In the genomic region with DNA sequence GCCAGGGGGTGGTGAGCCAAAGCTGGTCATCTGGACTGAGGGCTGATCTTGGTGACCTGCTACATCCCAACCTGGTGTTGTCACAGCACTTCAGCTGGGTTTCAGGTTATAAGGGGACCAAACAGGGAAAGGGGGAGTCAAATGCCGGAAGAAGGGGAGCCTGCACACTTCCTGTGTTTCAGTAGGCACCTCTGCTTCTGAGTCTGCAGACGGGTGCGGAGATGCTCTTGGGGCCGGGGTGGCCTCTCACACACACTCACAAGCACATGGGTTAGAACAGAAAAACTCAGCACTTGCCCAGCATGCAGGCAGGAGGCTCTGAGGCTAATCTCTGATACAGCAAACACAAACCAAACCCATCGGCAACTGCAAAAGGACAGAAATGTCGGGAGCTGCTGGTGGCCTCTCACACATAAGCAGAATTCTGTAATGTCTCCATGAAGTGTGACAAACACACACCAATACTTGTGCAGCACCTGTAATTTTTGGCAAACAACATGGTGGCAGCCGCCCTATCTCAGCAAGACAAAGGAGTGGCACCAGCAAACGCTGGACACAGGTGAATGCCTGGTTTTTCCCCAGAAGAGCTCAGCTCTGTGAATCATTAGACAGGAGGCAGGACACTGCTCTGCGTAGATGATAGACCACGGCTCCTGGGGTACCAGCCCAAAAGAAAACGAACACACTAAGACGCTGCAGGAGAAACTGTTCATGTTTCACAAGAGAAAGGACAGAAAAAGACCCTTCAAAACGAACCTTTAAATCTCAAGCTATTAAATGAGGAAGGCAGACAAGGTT, we compare ENCODE assay signal across 26 mouse cellular contexts.
A peak's percentile ranks its signal among the peaks of the same experiment; 100 is the strongest.
DNase-seq lines count a peak whose midpoint lies in the region; ATAC-seq and TF ChIP-seq lines count a peak whose summit lies in the region.
"Had no signal": no experiment of that assay in that cellular context is flagged by ENCODE, and none has a peak within 500 bp of the region (broad histone marks: within the 10 kb centered on the region; RNA-seq: fewer than 3 reads in every experiment).

No protein-coding gene starts in this region.

- H3K36me3 ChIP-seq in kidney, adult 2 months (ENCODE audit: control insufficient read depth, insufficient read depth, low read length) = no peaks in the 10 kb centered on the region
- H3K36me3 ChIP-seq in kidney, embryonic 14.5 days (ENCODE audit: control insufficient read depth, insufficient read depth, low read length) = no peaks in the 10 kb centered on the region

- no peak overlapping the region for H3K27ac ChIP-seq in kidney, adult 2 months (ENCODE audit: insufficient read depth, low read depth, low read length)
- H3K27ac ChIP-seq in kidney, embryonic 14.5 days (ENCODE audit: low read depth, low read length) = no peak overlapping the region
- H3K27ac ChIP-seq: embryonic facial prominence, embryonic 12.5 days; embryonic facial prominence, embryonic 15.5 days; gastrocnemius, adult 2 months; heart, embryonic 13.5 days; hindbrain, embryonic 15.5 days had no signal

- H3K4me2 ChIP-seq in kidney, embryonic 14.5 days (replicated peaks; ENCODE audit: low read depth, low read length) = no peak overlapping the region
- H3K4me2 ChIP-seq: embryonic facial prominence, embryonic 12.5 days; embryonic facial prominence, embryonic 15.5 days; heart, embryonic 13.5 days; hindbrain, embryonic 15.5 days had no signal

- TF ChIP-seq POLR2A in kidney, adult 2 months (IDR thresholded peaks at IDR 0.05; ENCODE audit: low read depth, low read length) = no peak

- H3K9ac ChIP-seq in kidney, embryonic 14.5 days (ENCODE audit: low read depth, low read length) = no peak overlapping the region
- H3K9ac ChIP-seq: embryonic facial prominence, embryonic 12.5 days; embryonic facial prominence, embryonic 15.5 days; forebrain, postnatal 0 days; heart, embryonic 13.5 days; hindbrain, embryonic 15.5 days had no signal

- H3K9me3 ChIP-seq in kidney, embryonic 14.5 days (ENCODE audit: control insufficient read depth, low read length) = no peaks in the 10 kb centered on the region
- H3K9me3 ChIP-seq: embryonic facial prominence, embryonic 12.5 days; embryonic facial prominence, embryonic 15.5 days; G1E; heart, embryonic 13.5 days; hindbrain, embryonic 15.5 days had no signal

- 58% methylated on average over 13 of the region's 13 CpGs for WGBS in kidney, adult 2 months
- WGBS in kidney, embryonic 14.5 days = 74% methylated on average over 13 of the region's 13 CpGs

- no peaks in the 10 kb centered on the region for H3K4me1 ChIP-seq in kidney, adult 2 months (ENCODE audit: control insufficient read depth, insufficient read depth, low read length)
- no peaks in the 10 kb centered on the region for H3K4me1 ChIP-seq in kidney, embryonic 14.5 days (ENCODE audit: control insufficient read depth, insufficient read depth, low read length)

- H3K4me3 ChIP-seq in kidney, adult 2 months (ENCODE audit: insufficient read depth, low read depth, low read length) = no peak overlapping the region
- H3K4me3 ChIP-seq in kidney, embryonic 14.5 days (ENCODE audit: low read length) = no peak overlapping the region
- H3K4me3 ChIP-seq: embryonic facial prominence, embryonic 12.5 days; embryonic facial prominence, embryonic 15.5 days; gastrocnemius, adult 2 months; heart, embryonic 13.5 days; hindbrain, embryonic 15.5 days had no signal

- no peak for ATAC-seq in kidney, embryonic 14.5 days (ENCODE audit: low FRiP score, low TSS enrichment)
- ATAC-seq: forebrain, embryonic 14.5 days; forebrain, postnatal 0 days; Patski had no signal

- peak; percentile 38 for DNase-seq in kidney, adult 2 months
- DNase-seq in kidney, adult 9 months = no peak
- DNase-seq in kidney, postnatal 10 days = peak; percentile 23
- peak; percentile 7 for DNase-seq in thymus, postnatal 14 days
- no peak for DNase-seq in thymus, postnatal 0 days (ENCODE audit: low spot score)
- peak; percentile 16 to 35 for DNase-seq in kidney, postnatal 36 days
- DNase-seq: adrenal gland, postnatal 14 days; B cell, adult 2 months; cerebellum, adult 11 months; cerebellum, adult 2 months; cerebellum, adult 9-11 months; cerebellum, postnatal 25 days; forebrain, postnatal 0 days; gastrocnemius, adult 2 months; gastrocnemius, postnatal 14 days; heart, postnatal 14 days; heart, postnatal 4 days had no signal

- TF ChIP-seq CTCF in kidney, adult 2 months (conservative IDR thresholded peaks at IDR 0.05; ENCODE audit: insufficient read depth, insufficient read length, low read depth, low read length) = no peak

- no peaks in the 10 kb centered on the region for H3K27me3 ChIP-seq in kidney, adult 2 months (replicated peaks; ENCODE audit: control insufficient read depth, insufficient read depth, low read length)
- no peaks in the 10 kb centered on the region for H3K27me3 ChIP-seq in kidney, embryonic 14.5 days (ENCODE audit: control insufficient read depth, insufficient read depth, low read length)
- H3K27me3 ChIP-seq: CH12.LX; embryonic facial prominence, embryonic 12.5 days; embryonic facial prominence, embryonic 15.5 days; heart, embryonic 13.5 days; hindbrain, embryonic 15.5 days; Patski had no signal

Comparison
In these comparisons a context has a peak if more than half of its experiments do, and no peak if none do; other contexts are left out.
1. DNase-seq: peak in kidney, adult 2 months (single experiment), kidney, postnatal 10 days (single experiment), thymus, postnatal 14 days (single experiment) and kidney, postnatal 36 days (2 of 2); none in kidney, adult 9 months (single experiment) and thymus, postnatal 0 days (single experiment).